Mouse (Mus musculus) urinary bladder, postnatal 4 days (tissue): ENCODE measurements around the gene Olfr1425.
"Not testable (repeated sequence)": the region's sequence is repeated elsewhere in the genome, so short reads cannot be mapped to it uniquely, and the experiment has no call there.

Experiments used
- DNase-seq, 2 experiments: peaks; one replicate each; pipeline ENCODE4 v3.0.0; 2021 to 2022; ENCODE audit warnings: low spot score in 2 of 2

Olfr1425 gene

GRCm38 (mm10) chr19:12077631-12078030, at the start of gene Olfr1425:
Olfr1425 (minus strand) TSS chr19:12077731.
- DNase-seq, result not testable (repeated sequence)

- DNase-seq, result no peak
These were observed 45.6 kb upstream of the Olfr1425 start, which contains the start of gene Olfr76 for GRCm38 (mm10) chr19:12123103-12123502. Olfr76 (minus strand) TSS chr19:12123203.

- no peak for DNase-seq
These were observed 38.9 kb upstream of the Olfr1425 start for GRCm38 (mm10) chr19:12116464-12116863.

GRCm38 (mm10) chr19:12115797-12116196, 38.3 kb upstream of the Olfr1425 start, which contains the start of gene Olfr1428:
Olfr1428 (minus strand) TSS chr19:12115897.
- DNase-seq, result no peak

GRCm38 (mm10) chr19:12113807-12114206, 36.3 kb upstream of the Olfr1425 start:
- no peak for DNase-seq

- DNase-seq, result no peak
These were observed 27.0 kb upstream of the Olfr1425 start for GRCm38 (mm10) chr19:12104541-12104940.

- DNase-seq, result no peak
These were observed 25.7 kb upstream of the Olfr1425 start, which contains the start of gene Olfr1427 for GRCm38 (mm10) chr19:12103234-12103633. Olfr1427 (minus strand) TSS chr19:12103334.

GRCm38 (mm10) chr19:12091913-12092312, 14.4 kb upstream of the Olfr1425 start, which contains the start of gene Olfr1426:
Olfr1426 (minus strand) TSS chr19:12092013.
- DNase-seq, result no peak

GRCm38 (mm10) chr19:12069546-12069945, 8.0 kb downstream of the Olfr1425 start:
- not testable (repeated sequence) for DNase-seq

GRCm38 (mm10) chr19:12067806-12068205, 9.7 kb downstream of the Olfr1425 start:
- not testable (repeated sequence) for DNase-seq

GRCm38 (mm10) chr19:12062582-12062981, 14.9 kb downstream of the Olfr1425 start, which contains the start of gene Olfr1424:
Olfr1424 (minus strand) TSS chr19:12062682.
- DNase-seq, result not testable (repeated sequence)

GRCm38 (mm10) chr19:12043163-12043562, 34.4 kb downstream of the Olfr1425 start:
- DNase-seq, result no peak

GRCm38 (mm10) chr19:12041217-12041616, 36.3 kb downstream of the Olfr1425 start, which contains the start of gene Olfr1423:
Olfr1423 (minus strand) TSS chr19:12041317.
- no peak for DNase-seq

- DNase-seq, result no peak
These were observed 39.8 kb downstream of the Olfr1425 start for GRCm38 (mm10) chr19:12037727-12038126.

GRCm38 (mm10) chr19:12026606-12027005, 50.9 kb downstream of the Olfr1425 start:
- DNase-seq, result no peak

- DNase-seq, result no peak
These were observed 52.2 kb downstream of the Olfr1425 start for GRCm38 (mm10) chr19:12025333-12025732.

- no peak for DNase-seq
These were observed 53.4 kb downstream of the Olfr1425 start for GRCm38 (mm10) chr19:12024149-12024548.
